Mouse (Mus musculus) limb, embryonic 11.5 days (tissue): ENCODE results near the gene Pappa2. TPM values are rescaled to one million over a fixed set of nuclear protein-coding genes. Genes with fewer than 3 reads are reported as not detected.

Source experiments
- ATAC-seq: fragments of 200-750 bp; cut with Nextera tagmentation; 2 replicates; pipeline ENCODE4 v1.8.0; 2017; ENCODE audit warnings: low read depth; ENCODE audit not compliant: insufficient number of reproducible peaks, low FRiP score, low TSS enrichment
- DNase-seq: peaks from one replicate; pipeline ENCODE4 v3.0.0-alpha.2; 2015; ENCODE audit warnings: low spot score
- H3K27ac ChIP-seq: fragments of 300-500 bp; sonication (generic); replicated peaks from 2 replicates; pipeline ENCODE4 v1.5.1; 2014; ENCODE audit warnings: low read depth, mild to moderate bottlenecking, low read length
- H3K27me3 ChIP-seq: fragments of 300-500 bp; sonication (generic); 2 replicates; pipeline ENCODE4 v1.6.1; 2014; ENCODE audit warnings: mild to moderate bottlenecking, low read length, mixed read lengths; ENCODE audit not compliant: control insufficient read depth, insufficient read depth
- H3K36me3 ChIP-seq: fragments of 300-500 bp; sonication (generic); 2 replicates; pipeline ENCODE4 v1.6.1; 2014; ENCODE audit warnings: mild to moderate bottlenecking, low read length, moderate library complexity, mixed read lengths; ENCODE audit not compliant: control insufficient read depth, insufficient read depth
- H3K4me1 ChIP-seq: fragments of 300-500 bp; sonication (generic); 2 replicates; pipeline ENCODE4 v1.6.1; 2014; ENCODE audit warnings: low read length, mixed read lengths; ENCODE audit not compliant: control insufficient read depth, insufficient read depth
- H3K4me2 ChIP-seq: fragments of 300-500 bp; sonication (generic); 2 replicates; pipeline ENCODE4 v1.6.1; 2014; ENCODE audit warnings: low read depth, mild to moderate bottlenecking, moderate library complexity; ENCODE audit not compliant: severe bottlenecking
- H3K4me3 ChIP-seq: fragments of 300-500 bp; sonication (generic); 2 replicates; pipeline ENCODE4 v1.5.1; 2014; ENCODE audit warnings: low read depth, low read length
- H3K9ac ChIP-seq: fragments of 300-500 bp; sonication (generic); 2 replicates; pipeline ENCODE4 v1.6.1; 2014; ENCODE audit warnings: mild to moderate bottlenecking, low read length
- H3K9me3 ChIP-seq: fragments of 300-500 bp; sonication (generic); 2 replicates; pipeline ENCODE4 v1.6.1; 2016; ENCODE audit warnings: low read length; ENCODE audit not compliant: control insufficient read depth
- WGBS: fragments of 180-500 bp; shearing (Covaris S2); extraction: QIAGEN DNeasy Blood & Tissue Kit; methylation state at CpG from one replicate; pipeline ENCODE4 v1.1.7; 2014; 5-methylcytosine and 5-hydroxymethylcytosine counted together
- polyA plus RNA-seq: library from polyadenylated mRNA; unstranded; fragments of >200 nt; fragmentation: Nextera tagmentation; extraction: Ambion mirVana; gene quantifications from 2 replicates; pipeline ENCODE4 v1.2.1, GENCODE M21; 2014

Gene Pappa2
- polyA plus RNA-seq, result 0.13 and 0.74 TPM in 2 replicates

DNA sequence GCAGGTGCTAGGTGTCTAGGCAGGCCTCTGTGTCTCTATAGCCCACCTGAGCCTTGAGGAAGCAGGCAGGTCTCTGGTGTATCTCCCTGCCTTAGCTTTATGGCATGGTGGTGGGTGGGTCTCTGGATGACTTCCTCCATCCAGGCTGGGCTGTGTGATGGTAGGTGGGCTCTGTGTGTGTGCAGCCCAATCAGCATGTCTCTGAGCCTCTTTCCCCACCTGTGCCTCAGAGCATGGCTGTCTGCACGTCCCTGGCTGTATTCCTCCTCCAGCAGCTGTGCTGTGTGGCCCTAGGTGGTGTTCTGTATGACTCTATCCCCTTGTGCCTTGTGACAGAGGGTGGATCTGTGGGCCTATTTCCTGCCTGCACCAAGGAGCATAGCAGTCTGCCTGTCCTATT, at the start of gene Pappa2:
Gene Pappa2 (minus strand): TSS at position 101 of the 400 bp plus-strand sequence.
- Histone ChIP-seq H3K4me2 (no peak within 1 kb of the TSS), H3K9me3 (no peaks in the 10 kb centered on the region), H3K4me3 (no peak within 1 kb of the TSS), H3K27me3 (no peaks in the 10 kb centered on the region), H3K4me1 (no peaks in the 10 kb centered on the region), H3K27ac (no peak within 1 kb of the TSS), H3K9ac (no peak within 1 kb of the TSS), H3K36me3 (no peaks in the 10 kb centered on the region)
- WGBS, result 30% methylated on average over 1 of the region's 1 CpGs
- ATAC-seq, result 0 out of 2 replicates have a peak, but pooled peaks have one; percentile 26
- DNase-seq, result no peak

DNA sequence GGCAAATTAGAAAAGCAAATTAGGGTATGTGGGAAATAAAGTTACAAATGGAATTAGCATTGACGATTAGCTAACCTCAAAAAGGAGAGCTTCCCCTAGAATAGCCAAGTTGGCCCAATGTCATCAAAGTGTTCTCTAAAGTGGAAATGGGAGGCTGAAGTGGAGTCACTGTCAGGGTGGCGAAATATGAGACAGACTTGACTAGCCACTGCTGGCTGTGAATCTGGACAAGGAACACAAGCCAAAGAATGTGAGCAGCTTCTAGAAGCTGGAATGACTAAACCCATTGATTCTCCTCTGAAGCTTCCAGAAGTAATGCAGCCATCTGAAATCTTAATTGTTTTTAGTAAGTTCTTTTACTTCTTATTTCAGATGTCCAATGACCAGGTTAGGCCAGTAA, 48.8 kb upstream of the Pappa2 start:
- Histone ChIP-seq H3K27me3 (no peaks in the 10 kb centered on the region), H3K9ac (no peak overlapping the region), H3K9me3 (no peaks in the 10 kb centered on the region), H3K4me2 (no peak overlapping the region), H3K27ac (no peak overlapping the region), H3K4me3 (no peak overlapping the region), H3K4me1 (no peaks in the 10 kb centered on the region), H3K36me3 (no peaks in the 10 kb centered on the region)
- WGBS, result 82% methylated on average over 2 of the region's 2 CpGs
- DNase-seq, result no peak
- ATAC-seq, result no peak

DNA sequence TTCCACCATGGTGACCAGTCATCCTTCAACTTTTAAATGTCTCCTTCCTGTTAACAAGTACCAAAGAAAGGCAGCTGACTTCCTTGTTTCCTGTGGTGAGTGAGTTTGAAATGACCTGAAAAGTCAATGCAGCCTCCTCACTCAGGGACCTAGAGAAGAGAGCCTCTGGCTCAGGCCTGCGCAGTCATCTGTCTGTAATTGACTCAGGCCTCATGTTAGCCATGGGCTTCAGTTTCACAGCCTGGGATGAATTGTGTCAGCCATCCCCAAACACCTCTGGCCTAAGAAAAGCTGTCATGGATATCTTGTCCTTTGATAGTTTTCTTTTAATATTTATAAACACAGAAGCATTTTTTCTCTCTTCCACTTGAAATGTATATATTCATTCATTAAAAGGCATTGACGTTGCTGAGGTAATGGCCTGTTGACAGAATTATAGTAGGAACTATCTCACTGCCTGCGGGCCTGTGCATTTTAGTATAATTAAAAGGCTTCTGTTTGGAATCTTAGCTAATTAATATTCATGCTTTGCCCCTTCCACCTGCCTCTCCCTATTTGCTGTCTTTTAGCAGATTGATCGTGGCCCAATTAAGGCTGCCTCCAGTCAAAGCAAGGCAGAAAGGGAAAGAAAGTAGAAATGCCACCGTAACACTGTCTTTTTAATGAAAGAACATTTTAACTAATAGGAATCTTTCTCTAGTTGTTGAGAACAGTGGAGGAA, 34.8 kb upstream of the Pappa2 start:
- H3K4me1 ChIP-seq, result no peaks in the 10 kb centered on the region
- H3K36me3 ChIP-seq, result no peaks in the 10 kb centered on the region
- no peak for DNase-seq
- H3K4me2 ChIP-seq, result no peak overlapping the region
- no peak overlapping the region for H3K4me3 ChIP-seq
- H3K27ac ChIP-seq, result no peak overlapping the region
- H3K27me3 ChIP-seq, result no peaks in the 10 kb centered on the region
- WGBS, result 63% methylated on average over 5 of the region's 5 CpGs
- no peaks in the 10 kb centered on the region for H3K9me3 ChIP-seq
- H3K9ac ChIP-seq, result no peak overlapping the region
- ATAC-seq, result no peak

DNA sequence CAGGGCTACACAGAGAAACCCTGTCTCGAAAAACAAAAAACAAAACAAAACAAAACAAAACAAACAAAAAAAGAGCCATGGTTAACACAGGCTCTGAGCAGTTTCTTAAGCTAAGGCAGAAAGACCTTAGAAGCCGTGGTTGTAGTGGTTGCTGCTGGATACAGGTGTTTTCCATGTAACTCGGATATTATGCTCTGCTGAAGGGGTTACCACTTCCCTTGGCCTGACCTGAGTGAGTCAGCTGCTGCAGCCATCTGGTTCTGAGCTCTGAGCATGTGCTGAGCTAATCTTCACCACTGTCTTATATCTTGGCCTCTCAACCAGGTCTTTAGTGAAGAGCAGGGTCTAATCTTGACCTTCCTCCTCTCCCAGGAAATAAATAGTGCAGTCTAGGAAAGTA, 6.8 kb upstream of the Pappa2 start:
- Histone ChIP-seq H3K9me3 (no peaks in the 10 kb centered on the region), H3K4me3 (no peak overlapping the region), H3K27ac (no peak overlapping the region), H3K4me2 (no peak overlapping the region), H3K27me3 (no peaks in the 10 kb centered on the region), H3K4me1 (no peaks in the 10 kb centered on the region), H3K9ac (no peak overlapping the region), H3K36me3 (no peaks in the 10 kb centered on the region)
- ATAC-seq (no peak), DNase-seq (no peak)
- WGBS, result 81% methylated on average over 3 of the region's 3 CpGs

DNA sequence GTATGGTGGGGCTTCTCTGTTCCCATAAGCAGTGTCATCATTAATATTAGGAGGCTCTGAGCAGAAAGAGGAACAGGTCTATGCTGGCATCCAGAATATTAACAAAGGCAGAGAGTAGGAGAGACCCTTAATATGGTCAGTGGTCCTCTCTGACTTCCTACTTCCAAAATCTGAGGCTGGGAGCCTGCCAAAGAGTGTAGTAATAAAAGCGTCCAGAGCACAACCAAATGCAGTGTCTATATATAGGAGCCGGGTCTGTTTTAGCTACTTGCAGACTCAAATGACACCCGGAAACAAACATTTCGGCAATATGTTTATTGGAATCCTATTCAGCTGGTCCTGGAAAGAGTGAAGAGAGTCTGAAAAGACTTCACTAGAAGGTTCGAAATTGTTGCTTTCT, 17.9 kb downstream of the Pappa2 start:
- no peaks in the 10 kb centered on the region for H3K36me3 ChIP-seq
- no peak for ATAC-seq

DNA sequence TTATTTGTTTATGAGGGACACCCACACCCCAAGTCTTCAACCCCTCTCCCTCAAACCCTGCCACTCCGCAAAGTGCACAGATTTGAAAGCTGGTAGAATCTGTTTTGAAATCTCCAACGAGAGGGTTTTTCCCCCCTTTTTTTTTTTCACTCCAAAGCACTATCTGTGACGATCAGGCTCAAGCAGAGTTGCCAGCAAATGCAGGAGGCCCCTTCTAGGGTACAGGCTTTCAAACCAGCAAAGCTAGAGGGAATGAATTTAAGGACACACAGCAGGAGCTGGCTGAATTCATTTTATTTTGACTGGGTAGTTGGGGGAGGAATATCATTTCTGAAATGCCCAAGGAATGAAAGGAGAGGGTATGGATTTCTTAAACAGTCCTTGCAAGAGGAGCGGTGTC, 19.3 kb downstream of the Pappa2 start:
- H3K27me3 ChIP-seq, result no peaks in the 10 kb centered on the region
- H3K9ac ChIP-seq, result no peak overlapping the region
- H3K9me3 ChIP-seq, result no peaks in the 10 kb centered on the region
- WGBS, result 49% methylated on average over 4 of the region's 4 CpGs
- no peak overlapping the region for H3K27ac ChIP-seq
- no peaks in the 10 kb centered on the region for H3K36me3 ChIP-seq
- H3K4me3 ChIP-seq, result no peak overlapping the region
- ATAC-seq (no peak), DNase-seq (no peak)
- no peaks in the 10 kb centered on the region for H3K4me1 ChIP-seq
- no peak overlapping the region for H3K4me2 ChIP-seq

More for the DNA sequence above, 17.9 kb downstream of the Pappa2 start:
- H3K9me3 ChIP-seq, result no peaks in the 10 kb centered on the region
- no peak overlapping the region for H3K4me2 ChIP-seq
- 67% methylated on average over 5 of the region's 5 CpGs for WGBS
- H3K9ac ChIP-seq, result no peak overlapping the region
- no peaks in the 10 kb centered on the region for H3K4me1 ChIP-seq
- H3K27me3 ChIP-seq, result no peaks in the 10 kb centered on the region
- no peak overlapping the region for H3K4me3 ChIP-seq
- DNase-seq, result no peak
- H3K27ac ChIP-seq, result no peak overlapping the region

DNA sequence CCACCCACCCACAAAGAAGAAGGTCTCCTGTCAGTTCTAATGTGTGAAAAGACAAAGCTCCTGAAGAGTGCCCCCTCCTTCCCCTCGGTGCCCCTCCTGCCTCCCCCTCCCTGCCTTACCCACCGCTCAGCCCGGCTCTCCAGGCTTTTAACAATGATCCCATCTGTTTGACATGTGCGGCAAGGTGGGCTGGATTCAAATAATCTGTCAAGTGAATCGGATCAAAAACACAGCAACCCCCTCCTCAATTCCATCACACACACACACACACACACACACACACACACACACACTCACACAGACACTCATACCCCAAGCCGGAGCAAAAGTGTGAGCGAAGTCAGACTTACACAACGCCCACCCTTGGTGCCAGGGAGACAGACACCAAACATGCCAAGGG, 19.7 kb downstream of the Pappa2 start:
- 22% methylated on average over 8 of the region's 8 CpGs for WGBS
- DNase-seq (peak; percentile 43), ATAC-seq (no peak)
- Histone ChIP-seq H3K27ac (no peak overlapping the region), H3K36me3 (no peaks in the 10 kb centered on the region), H3K9ac (no peak overlapping the region), H3K4me2 (no peak overlapping the region), H3K4me1 (no peaks in the 10 kb centered on the region), H3K4me3 (no peak overlapping the region), H3K9me3 (no peaks in the 10 kb centered on the region), H3K27me3 (no peaks in the 10 kb centered on the region)

DNA sequence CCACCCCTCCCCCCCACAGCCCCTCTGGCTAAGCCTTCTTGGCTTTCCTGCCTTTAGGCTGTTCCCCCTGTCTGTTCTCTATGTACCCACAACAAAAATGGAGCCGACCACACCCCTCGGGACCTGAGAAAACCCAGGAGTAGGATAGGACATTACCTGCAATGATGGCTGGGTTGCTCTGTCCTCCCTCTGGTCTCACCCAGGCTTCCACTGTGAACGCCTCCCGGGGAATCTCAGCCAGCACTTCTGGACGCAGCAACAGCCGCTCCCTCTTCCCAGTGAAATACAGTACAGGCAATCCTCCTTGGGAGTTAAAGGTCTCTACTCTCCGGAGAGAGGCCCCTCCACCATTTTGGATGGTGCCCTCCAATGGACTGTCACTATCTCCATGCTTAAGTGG, 23.9 kb downstream of the Pappa2 start:
- Histone ChIP-seq H3K4me1 (peaks cover 6% of the 10 kb centered on the region), H3K27me3 (no peaks in the 10 kb centered on the region), H3K9me3 (no peaks in the 10 kb centered on the region), H3K4me2 (no peak overlapping the region), H3K9ac (no peak overlapping the region), H3K27ac (no peak overlapping the region), H3K4me3 (no peak overlapping the region), H3K36me3 (no peaks in the 10 kb centered on the region)
- ATAC-seq (no peak), DNase-seq (no peak)
- 90% methylated on average over 7 of the region's 7 CpGs for WGBS

DNA sequence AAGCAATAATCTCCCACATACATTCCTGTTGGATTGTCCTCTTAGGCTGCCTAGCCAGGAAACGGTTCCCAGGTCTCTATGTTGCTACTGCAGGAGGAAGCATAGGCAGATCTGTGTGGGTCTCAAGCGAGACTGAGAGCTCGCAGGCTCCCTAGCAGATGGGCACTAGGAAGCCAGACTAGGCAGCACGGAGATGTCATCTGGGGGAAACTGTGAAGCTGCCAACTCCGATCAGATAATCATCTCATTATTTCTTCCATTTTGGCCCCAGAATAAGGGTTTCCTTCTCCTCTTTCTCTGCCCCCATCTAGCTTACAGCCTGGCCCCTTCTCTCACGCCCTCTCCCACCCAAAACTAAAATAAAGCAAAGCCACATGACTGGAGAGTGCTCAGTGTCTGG, 25.5 kb downstream of the Pappa2 start:
- no peak overlapping the region for H3K4me3 ChIP-seq
- DNase-seq, result no peak
- H3K4me1 ChIP-seq, result peaks cover 6% of the 10 kb centered on the region
- H3K9ac ChIP-seq, result no peak overlapping the region
- no peak overlapping the region for H3K27ac ChIP-seq
- H3K27me3 ChIP-seq, result no peaks in the 10 kb centered on the region
- no peaks in the 10 kb centered on the region for H3K9me3 ChIP-seq
- WGBS, result 65% methylated on average over 6 of the region's 6 CpGs
- H3K36me3 ChIP-seq, result no peaks in the 10 kb centered on the region
- ATAC-seq, result no peak
- H3K4me2 ChIP-seq, result no peak overlapping the region
